Mouse (Mus musculus): ENCODE measurements around the gene Prkn. TPM values are rescaled to one million over a fixed set of nuclear protein-coding genes. Genes with fewer than 3 reads are reported as not detected.

Prkn gene
- total and polyA plus RNA-seq, 3 experiments: 0.39 to 0.50 TPM; not detected in 1

DNA sequence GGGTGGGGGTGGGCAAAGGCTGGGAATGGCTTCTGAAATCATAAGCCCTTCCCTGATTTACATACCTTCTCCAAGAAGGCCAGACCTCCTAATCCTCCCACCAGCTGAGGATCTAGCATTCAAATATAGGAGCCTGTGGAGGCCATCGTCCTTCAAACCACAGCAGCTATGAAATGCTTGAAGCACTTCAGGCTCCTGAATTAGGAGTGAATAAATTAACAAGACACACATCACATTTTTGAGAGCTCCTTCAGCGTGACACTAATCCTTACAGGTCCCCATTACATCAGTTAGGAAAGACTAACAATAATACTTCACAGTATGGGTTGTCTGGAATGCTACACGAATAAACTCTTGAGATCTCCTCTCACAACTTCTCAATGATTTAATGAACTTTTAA, 896.3 kb downstream of the Prkn start:
- no peak for DNase-seq (ENCODE audit: low read depth, low spot score)
- no peaks in the 10 kb centered on the region for H3K79me2 ChIP-seq (ENCODE audit: control insufficient read depth, insufficient read depth, low read length, poor library complexity)
- peaks cover 0 to 3% of the 10 kb centered on the region in 2 experiments; a peak in 1 of 4 replicates for H3K4me1 ChIP-seq (ENCODE audit: control insufficient read depth in 1 of 2, insufficient read depth in 2 of 2, low read length in 2 of 2)
- no peak for TF ChIP-seq TAL1 (IDR thresholded peaks at IDR 0.05; ENCODE audit: low read length)
- TF ChIP-seq MEF2A (IDR thresholded peaks at IDR 0.05; ENCODE audit: extremely low read depth, insufficient replicate concordance, low read depth, low read length, poor library complexity, severe bottlenecking): no peak
- no peak for TF ChIP-seq RCOR1 (IDR thresholded peaks at IDR 0.05; ENCODE audit: low read depth, low read length)
- no peak for TF ChIP-seq E2F4 (IDR thresholded peaks at IDR 0.05; ENCODE audit: borderline replicate concordance, low read depth, low read length)
- no peak for TF ChIP-seq MAZ (IDR thresholded peaks at IDR 0.05; ENCODE audit: low read depth, low read length)
- no peak for TF ChIP-seq ZKSCAN1 (IDR thresholded peaks at IDR 0.05; ENCODE audit: low read depth, low read length)
- TF ChIP-seq ELF1 (IDR thresholded peaks at IDR 0.05; ENCODE audit: low read depth, low read length): no peak
- no peak for TF ChIP-seq USF2 (IDR thresholded peaks at IDR 0.05; ENCODE audit: borderline replicate concordance in 1 of 2, insufficient read depth in 1 of 2, low read depth in 1 of 2, low read length in 2 of 2)
- TF ChIP-seq MXI1 (IDR thresholded peaks at IDR 0.05; ENCODE audit: low read depth, low read length): no peak
- TF ChIP-seq ZC3H11A (IDR thresholded peaks at IDR 0.05; ENCODE audit: low read depth, low read length): no peak
- TF ChIP-seq CHD2 (IDR thresholded peaks at IDR 0.05; ENCODE audit: low read length): no peak
- no peak for TF ChIP-seq GABPA (IDR thresholded peaks at IDR 0.05; ENCODE audit: low read depth, low read length)
- TF ChIP-seq ETS1 (IDR thresholded peaks at IDR 0.05; ENCODE audit: low read depth, low read length): no peak
- TF ChIP-seq KAT2A (conservative IDR thresholded peaks at IDR 0.05; ENCODE audit: low read depth, low read length): no peak
- no peak for TF ChIP-seq MAFK (IDR thresholded peaks at IDR 0.05; ENCODE audit: borderline replicate concordance, low read depth, low read length)
- no peak for TF ChIP-seq SMC3 (IDR thresholded peaks at IDR 0.05; ENCODE audit: low read depth, low read length)
- TF ChIP-seq POLR2AphosphoS5 (IDR thresholded peaks at IDR 0.05; ENCODE audit: borderline replicate concordance, low read depth, low read length): no peak
- no peak overlapping the region for H3K9ac ChIP-seq (ENCODE audit: control insufficient read depth, low read depth, low read length, poor library complexity, severe bottlenecking)
- no peak overlapping the region for H3K4me3 ChIP-seq (ENCODE audit: control insufficient read depth in 1 of 2, insufficient read depth in 1 of 2, low read depth in 2 of 2, low read length in 2 of 2)
- no peaks in the 10 kb centered on the region for H3K27me3 ChIP-seq (ENCODE audit: control insufficient read depth in 1 of 2, insufficient read depth in 2 of 2, low read length in 2 of 2)
- H3K9me3 ChIP-seq (replicated peaks; ENCODE audit: insufficient read depth, low read length): no peaks in the 10 kb centered on the region
- H3K27ac ChIP-seq (ENCODE audit: control insufficient read depth, low read depth, low read length): no peak overlapping the region
- no peaks in the 10 kb centered on the region for H3K36me3 ChIP-seq (ENCODE audit: control insufficient read depth in 1 of 2, insufficient read depth in 2 of 2, low read length in 2 of 2)

- no peaks in the 10 kb centered on the region for H3K9me3 ChIP-seq (replicated peaks; ENCODE audit: insufficient read depth, low read length)
- no peaks in the 10 kb centered on the region for H3K36me3 ChIP-seq (ENCODE audit: control insufficient read depth in 1 of 2, insufficient read depth in 2 of 2, low read length in 2 of 2)
- H3K27me3 ChIP-seq (ENCODE audit: control insufficient read depth in 1 of 2, insufficient read depth in 2 of 2, low read length in 2 of 2): no peaks in the 10 kb centered on the region
- H3K4me1 ChIP-seq (ENCODE audit: control insufficient read depth in 1 of 2, insufficient read depth in 2 of 2, low read length in 2 of 2): peaks cover 0 to 3% of the 10 kb centered on the region in 2 experiments; a peak in 1 of 4 replicates
- no peak overlapping the region for H3K4me3 ChIP-seq (ENCODE audit: control insufficient read depth in 1 of 2, insufficient read depth in 1 of 2, low read depth in 2 of 2, low read length in 2 of 2)
- DNase-seq (ENCODE audit: low read depth, low spot score): no peak
- no peak overlapping the region for H3K27ac ChIP-seq (ENCODE audit: control insufficient read depth, low read depth, low read length)
- H3K79me2 ChIP-seq (ENCODE audit: control insufficient read depth, insufficient read depth, low read length, poor library complexity): no peaks in the 10 kb centered on the region
- H3K9ac ChIP-seq (ENCODE audit: control insufficient read depth, low read depth, low read length, poor library complexity, severe bottlenecking): no peak overlapping the region
- TF ChIP-seq EP300 (IDR thresholded peaks at IDR 0.05; ENCODE audit: low read depth in 1 of 2, low read length in 2 of 2) (no peak), ZKSCAN1 (IDR thresholded peaks at IDR 0.05; ENCODE audit: low read depth, low read length) (no peak), ELF1 (IDR thresholded peaks at IDR 0.05; ENCODE audit: low read depth, low read length) (no peak), JUND (IDR thresholded peaks at IDR 0.05; ENCODE audit: low read depth, low read length) (no peak)
Measured at GRCm38 (mm10) chr17:11737905-11738304, 897.7 kb downstream of the Prkn start.

All from MEL (cell line).